Mouse (Mus musculus) cerebellum, adult 8-10 months (tissue): ENCODE data around the gene Exph5.

Source experiments
- DNase-seq: peaks from one replicate; pipeline ENCODE4 v3.0.0; 2022

Gene Exph5

GRCm38 (mm10) chr9:53409427-53409826 lies 108.0 kb downstream of the Exph5 start:
- DNase-seq = no peak

GRCm38 (mm10) chr9:53422133-53422896 lies 120.8 kb downstream of the Exph5 start:
- DNase-seq = no peak

- DNase-seq = no peak
Measured at GRCm38 (mm10) chr9:53426726-53427125, 125.3 kb downstream of the Exph5 start.
